Mouse (Mus musculus): ENCODE data around the gene Rbck1.

Gene Rbck1

DNA sequence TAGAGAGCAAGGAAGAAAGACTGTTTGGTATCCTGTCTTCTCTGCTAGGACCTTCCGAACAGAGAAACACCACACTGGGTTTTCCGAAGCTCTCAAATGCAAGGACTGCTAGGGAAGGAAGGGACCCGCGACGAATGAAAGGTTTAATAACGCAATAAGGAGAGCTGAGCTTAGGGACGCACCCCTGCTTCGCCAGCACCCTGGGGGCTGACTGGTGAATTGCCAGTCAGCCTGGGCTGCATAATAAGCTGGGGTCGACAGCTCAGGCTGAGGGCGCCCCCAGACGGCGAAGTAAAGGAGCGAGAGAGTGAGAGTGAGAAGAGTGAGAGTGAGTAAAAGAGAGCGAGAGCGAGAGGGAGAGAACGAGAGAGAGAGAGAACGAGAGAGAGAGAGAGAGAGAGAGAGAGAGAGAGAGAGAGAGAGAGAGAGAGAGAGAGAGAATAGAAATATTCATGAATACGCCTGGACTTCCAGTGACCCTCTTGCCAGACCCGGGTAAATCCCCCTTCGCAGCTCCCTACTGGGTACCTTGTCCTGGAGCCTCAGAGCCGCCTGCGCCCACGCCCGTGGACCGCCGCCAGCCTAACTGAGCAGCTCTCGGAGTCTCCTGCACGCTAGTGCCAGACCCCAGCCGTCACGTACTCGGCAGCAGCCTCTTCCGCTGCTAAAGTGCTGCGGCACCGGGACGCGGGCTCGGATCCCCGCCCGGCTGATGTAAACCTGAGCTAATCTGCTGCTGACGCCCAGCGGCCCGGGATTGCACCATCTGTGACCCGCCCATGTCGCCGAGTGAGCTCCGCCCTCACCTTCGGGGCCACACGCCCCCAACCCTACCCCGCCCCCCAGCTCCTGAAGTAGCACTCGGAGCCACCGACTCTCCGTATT, 11.1 kb upstream of the Rbck1 start, which contains the start of gene Trib3:
Gene Trib3 (minus strand): TSS at position 704 of the 885 bp plus-strand sequence.
- DNase-seq, result peak; percentile 87 to 90

DNA sequence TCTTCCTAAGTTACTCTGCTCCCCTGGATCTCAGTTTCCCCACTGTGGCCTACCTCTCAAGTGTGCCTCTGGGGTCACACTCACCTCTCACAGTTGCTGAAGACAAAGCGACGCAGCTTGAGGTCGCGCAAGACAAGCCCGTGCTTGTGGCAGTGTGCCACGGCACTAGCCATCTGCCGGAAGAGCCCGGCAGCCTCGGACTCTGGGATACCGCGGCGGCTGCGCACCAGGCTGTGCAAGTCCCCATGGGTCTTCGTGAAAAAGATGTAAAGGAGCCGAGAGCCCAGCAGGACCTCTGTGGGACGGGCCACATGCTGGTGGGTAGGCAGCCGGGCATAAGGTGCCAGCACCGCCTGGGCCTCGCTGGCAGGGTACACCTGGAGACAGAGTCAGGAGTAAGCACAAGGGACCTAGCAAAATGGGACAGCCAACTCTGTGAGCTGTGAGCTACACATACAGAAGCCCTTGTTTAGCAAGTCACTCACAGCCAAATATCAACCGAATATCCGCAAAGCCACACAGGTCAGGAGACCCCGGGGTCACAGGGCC, 7.3 kb upstream of the Rbck1 start:
- DNase-seq, result no peak

DNA sequence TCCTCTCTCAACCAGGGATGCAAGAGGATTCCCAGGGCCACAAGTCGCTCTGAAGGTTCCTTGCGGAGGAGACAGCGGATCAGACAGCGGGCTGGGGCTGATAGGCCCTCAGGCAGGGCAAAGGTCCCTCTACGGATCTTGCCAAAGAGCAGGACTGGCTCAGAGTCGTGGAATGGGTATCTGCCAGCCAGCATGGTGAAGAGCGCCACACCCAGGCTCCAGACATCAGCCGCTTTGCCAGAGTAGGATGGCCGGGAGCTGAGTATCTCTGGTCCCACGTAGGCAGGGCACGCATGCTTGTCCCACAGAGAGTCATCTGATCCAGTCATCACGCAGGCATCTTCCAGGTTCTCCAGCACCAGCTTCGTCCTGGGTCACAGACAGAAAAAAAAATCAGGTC, 5.9 kb upstream of the Rbck1 start:
- DNase-seq, result no peak

DNA sequence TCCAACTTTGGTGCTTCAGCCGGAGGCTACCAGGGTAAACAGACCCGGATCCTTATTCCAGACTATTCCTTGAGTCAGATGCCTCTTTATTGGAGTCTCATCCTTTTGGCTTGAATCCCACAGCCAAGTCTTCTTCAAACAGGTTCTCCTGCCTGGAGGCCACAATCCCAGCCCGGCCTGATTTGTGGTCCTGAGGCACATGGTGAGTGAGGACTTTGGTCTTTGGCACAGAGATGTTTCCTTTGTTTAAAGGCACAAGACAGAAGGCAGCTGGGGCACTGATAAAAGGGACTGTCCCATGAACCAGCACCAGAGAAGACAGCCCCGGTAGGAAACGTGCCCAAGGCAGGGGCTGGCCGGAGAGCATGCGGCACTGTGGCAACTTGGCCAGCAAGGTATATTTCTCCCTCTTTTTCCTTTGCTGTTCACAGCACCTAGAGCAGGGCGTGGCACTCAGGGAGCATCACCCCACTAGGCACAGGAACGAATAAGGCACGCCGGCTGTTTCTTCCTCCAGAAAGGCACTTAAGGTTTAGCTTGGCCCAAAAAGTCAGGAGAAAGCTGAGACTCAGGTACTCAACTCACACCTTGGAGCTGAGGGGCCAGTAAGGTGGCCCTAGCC, 5.2 kb upstream of the Rbck1 start:
- DNase-seq, result no peak

DNA sequence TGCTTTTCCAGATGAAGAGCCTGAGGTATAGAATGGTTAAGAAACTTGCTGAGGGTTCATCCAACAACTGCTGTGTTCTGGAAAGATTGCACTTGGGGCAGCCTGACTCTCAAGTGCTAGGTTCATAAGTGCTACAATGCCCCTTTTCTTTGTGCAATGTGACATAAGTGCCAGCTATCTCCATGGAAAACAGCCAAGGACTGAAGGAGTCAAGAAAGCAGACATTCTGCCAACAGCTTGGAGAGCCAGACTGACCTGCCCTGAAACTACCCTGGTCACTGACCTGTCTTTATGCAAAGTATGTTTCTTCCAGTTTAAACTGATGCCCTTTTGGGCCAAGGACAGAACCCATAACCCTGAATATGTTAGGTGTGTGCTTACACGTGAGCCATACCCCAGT, 4.4 kb upstream of the Rbck1 start:
- DNase-seq, result no peak

DNA sequence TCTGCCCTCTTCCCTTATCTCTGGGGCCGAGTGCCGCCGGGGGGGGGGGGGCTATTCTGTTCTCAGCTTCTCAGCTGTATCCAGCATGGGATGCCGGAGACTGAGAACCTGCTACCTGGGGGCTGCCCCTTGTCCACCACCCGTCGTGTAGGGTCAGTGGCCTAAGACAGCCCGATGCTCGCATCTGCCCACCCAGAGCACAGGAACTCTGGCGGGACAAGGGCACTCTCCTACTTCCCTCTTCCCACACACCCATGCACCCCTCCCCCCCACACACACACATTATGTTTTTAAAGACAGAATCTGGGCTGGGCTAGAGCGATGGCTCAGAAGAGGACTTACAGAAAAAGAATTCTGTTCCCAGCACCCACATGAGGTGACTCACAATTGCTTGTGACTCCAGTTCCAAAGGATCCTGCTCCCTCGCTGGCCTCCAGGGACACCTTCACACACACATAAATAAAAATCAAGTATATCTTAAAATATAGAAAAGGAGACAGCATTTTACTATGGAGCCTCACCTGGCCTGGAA, 2.9 kb upstream of the Rbck1 start:
- no peak for DNase-seq

DNA sequence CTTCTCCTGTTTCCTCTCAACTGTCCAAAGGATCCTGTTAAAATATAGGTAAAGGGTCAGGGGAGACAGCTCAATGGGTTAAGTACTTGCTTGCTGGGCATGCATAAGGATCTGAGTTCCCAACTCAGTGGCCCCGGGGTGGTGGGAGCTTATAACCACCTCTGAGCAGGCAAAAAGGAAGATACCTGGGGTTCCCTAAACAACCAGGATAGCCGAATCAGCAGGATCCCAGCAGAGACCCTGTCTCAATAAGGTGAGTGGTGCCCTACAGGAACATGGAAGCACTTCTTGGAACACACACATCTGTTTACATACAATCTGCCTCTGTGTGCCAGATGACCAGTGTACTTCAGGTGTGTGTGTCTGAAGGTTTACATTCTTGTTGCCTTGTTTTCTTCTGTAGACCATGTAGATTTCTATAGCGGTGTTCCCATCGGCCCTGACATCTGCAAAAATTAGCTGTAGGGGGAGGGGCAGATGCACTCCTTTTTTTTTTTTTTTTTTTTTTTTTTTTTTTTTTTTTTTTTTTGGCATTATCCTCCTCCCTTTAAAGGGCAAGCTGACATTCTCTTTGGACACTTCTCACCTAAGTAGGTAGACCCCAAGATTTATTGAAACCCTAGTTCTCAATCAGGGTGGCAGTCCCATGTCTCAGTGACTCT, 1.0 kb upstream of the Rbck1 start:
- no peak for DNase-seq

DNA sequence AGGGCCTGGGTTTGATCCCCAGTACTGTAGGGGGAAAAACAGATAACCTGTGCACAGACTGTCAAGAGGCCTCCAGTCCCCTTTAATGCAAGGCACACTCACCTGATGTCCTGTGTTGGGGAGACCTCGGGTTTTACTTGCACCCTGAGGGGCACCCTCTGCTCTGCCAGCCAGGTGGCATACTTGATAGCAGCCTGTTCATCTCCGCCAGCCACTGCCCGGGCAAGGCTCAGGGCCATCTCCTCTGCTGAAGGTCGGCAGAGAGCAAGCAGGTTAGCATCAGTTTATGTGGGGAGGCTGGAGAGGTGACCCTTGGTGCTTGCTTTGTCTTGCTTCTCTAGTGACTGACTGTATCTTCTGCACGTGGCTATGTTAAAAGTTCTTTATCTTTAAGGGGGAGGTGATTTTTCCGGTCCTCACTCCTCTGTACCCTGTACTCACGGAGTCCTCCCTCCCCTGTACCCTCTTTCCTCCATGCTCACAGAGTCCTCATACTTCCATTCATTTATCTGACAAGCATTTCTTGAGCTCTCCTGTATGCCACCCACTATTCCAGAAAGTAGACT, 1.5 kb downstream of the Rbck1 start:
- DNase-seq, result no peak

DNA sequence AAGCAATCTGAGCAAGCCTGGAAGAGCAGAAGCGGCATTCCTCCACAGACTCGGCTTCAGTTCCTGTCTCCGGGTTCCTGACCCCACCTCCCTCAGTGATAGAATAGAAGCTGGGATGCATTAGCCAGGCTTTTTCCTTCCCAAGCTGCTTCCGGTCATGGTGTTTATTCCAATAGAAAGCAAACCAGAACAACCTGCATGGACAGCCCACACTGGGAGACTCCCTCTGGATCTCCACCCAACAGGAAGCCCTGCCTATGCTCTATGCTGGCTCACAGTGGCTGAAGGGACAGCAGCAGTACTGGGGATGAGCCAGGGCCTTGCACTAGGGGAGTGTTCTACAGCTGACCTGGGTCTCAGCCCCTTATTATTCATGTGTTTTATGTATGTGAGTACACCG, 4.5 kb downstream of the Rbck1 start:
- DNase-seq, result no peak

DNA sequence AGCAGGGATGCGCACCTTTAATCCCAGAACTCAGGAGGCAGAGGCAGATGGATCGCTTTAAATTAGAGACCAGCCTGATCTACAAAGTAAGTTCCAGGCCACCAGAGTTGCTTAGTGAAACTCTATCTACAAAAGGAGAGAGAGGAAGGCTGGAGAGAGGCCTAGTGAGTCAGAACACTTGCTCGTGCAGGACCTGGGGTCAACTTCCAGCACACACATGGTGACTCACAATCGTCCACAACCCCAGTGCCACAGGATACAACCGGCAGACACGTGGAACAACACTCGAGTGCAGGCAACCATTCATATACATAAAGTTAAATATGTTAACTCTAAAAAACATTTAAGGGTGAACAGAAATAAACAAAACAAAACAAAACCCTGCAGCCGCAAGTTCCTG, 5.8 kb downstream of the Rbck1 start:
- no peak for DNase-seq

DNA sequence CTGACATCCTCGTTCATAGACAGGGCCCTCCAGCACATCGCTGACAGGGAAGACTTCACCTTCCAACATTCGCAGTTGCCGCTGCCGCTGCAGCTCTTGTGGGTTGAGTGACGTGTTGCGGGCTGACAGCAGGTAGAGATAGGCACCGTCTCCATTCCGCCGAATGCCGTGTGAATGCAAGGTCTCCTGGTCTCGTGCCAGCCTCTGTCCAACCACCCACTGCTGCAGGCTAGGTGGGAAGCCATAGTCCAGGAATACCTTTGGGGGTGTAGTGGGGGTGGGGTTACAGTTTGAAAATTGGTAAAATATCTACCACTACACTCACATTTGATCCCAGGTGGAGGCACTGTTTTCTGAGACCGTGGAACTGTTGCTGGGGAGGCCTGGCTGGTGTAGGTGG, 6.3 kb downstream of the Rbck1 start:
- DNase-seq, result no peak

DNA sequence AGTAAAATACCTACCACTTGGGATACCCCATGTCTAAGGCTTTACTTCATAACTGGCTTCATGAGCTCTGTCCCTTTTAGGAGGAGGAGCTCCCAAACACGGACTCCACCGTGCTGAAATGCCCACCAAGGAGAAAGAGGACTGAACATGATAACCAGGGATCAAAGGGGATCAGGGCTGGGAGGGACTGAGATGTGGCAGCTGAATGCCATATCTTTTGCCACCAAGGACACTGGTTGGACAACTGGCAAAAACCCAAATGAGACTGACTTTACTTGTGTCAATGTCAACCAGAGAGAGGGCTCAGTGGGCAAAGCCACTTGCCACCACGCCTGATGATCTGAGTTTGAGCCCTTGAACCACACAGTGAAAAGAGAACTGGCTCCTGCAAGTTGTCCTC, 7.6 kb downstream of the Rbck1 start:
- DNase-seq, result no peak

DNA sequence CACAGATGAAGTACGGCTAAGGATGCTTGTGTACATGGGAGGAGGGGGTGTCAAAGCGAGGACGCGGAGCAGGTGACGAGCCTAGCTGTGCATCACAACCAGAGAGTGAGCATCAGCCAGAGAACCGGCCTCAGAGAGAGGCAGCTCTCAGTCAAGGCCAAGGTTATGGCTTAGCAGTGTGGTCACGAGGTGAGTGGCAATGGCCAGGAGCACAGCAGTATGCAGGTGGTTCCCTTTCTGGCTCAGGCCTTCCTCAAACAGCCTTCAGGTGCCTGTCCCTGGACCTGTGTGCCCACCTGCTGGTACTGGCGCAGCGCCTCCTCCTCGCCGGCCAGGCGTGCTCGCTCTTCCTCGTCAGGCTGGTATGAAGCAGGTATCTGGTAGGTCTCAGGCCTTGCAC, 8.5 kb downstream of the Rbck1 start:
- DNase-seq, result no peak

DNA sequence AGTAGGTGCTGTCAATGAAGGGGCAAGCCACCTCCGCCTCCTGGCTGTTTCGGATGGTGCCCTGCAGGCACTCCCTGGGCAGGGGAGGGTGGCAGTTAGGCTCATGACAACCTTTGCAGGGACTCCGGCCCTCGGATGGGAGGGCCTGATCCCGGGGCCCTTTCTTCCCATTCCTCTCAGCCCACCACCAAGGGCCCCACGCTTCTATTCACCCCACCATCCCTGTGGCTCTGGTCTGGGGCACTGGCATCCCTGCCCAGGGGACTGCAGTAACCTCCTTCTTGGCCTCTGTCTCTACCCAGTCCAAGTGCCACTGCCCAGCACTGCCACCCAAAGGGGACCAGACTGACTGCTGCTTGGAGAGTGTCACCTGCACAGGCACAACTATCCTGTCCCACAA, 10.3 kb downstream of the Rbck1 start:
- no peak for DNase-seq

DNA sequence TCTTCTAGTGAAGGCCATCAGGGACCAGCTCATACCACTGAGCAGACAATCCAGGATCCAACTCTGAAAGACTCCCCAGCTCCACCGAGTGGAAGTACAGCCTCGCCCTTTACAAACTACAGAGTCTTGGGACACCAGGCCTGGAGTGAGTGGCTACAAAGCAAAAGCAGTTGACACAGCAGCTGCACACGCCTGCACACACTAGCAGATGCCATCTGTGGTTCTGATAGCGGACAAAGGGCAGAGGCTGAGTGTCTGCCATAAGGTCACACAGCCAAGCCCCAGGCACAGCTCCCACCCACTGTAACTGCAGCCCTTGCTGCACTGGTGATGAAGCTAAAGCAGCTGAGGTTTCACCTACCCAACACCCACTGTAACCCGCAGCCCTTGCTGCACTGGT, 10.9 kb downstream of the Rbck1 start:
- no peak for DNase-seq

DNA sequence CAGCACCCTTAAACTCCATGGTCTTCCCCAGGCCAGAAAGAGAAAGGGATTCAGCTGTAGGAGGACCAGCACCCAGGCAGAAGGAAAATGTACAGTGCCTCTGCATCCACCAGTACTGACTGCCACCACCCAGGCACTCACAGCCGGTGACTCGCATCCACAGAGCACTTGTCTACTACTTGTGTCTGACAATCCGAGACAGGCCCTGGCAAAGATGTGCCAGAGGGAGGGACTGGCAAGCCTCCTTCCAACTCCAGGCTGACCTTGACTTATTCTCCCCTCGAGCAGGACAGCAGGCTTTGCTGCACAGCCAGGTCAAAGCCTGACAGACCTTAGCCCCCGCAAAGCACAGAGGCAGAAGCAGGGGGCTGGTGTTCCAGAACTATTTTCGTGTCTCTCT, 15.4 kb downstream of the Rbck1 start:
- DNase-seq, result no peak

DNA sequence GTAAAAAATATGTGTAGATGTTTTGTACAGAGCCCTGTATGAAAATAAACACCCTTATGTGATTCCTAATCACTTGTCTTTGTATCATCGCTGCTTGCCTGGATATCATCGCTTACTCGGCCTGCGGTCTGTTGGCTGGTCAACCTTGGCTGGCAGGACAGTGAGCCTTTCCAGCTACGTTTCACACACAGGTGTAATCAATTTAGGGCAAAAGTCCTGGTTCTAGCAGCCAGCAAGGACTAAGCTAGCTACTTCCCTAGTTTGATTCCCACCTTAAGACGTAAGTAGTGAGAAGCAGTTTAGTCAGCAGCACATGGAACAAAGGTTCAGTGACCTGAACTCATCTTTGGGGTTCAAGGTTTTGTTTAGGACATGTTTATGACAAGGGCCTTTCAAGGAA, 18.5 kb downstream of the Rbck1 start:
- no peak for DNase-seq

DNA sequence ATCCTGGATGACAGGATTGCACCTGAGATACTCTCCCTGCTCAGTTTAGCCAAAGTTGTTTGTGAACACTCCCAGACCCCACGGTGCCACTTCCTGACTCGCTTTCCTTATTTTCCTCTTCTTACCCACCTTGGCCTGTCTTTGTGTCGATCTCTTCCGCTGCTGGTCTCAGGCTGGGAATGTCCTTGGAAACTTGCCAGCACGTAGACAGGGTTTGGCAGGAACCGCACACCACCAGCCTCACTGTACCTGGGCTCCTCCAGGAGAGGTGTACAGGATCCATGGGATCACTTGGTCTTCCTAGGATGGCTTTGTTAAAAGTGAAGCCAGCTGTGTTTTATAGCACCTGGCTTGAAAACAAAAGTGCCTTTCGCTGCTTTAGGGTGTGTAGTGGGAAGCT, 19.5 kb downstream of the Rbck1 start:
- DNase-seq, result no peak

DNA sequence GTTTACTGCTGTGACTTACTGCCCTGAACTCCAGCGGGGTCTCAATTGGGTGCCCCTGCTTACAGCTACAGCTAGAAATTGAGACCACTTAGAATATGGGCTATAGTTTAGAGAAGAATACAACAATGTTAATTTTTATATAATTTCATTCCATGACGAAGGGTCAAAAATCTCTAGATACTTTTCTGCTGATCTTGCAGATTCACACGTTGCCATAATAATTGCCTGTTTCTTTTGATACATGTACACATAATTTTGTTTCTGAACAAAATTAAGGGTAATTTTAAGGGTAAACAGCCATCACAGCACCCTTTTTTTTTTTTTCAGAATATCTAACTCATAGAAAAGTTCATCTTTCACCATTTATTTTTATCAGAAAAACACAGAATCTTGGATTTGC, 25.3 kb downstream of the Rbck1 start:
- DNase-seq, result no peak

DNA sequence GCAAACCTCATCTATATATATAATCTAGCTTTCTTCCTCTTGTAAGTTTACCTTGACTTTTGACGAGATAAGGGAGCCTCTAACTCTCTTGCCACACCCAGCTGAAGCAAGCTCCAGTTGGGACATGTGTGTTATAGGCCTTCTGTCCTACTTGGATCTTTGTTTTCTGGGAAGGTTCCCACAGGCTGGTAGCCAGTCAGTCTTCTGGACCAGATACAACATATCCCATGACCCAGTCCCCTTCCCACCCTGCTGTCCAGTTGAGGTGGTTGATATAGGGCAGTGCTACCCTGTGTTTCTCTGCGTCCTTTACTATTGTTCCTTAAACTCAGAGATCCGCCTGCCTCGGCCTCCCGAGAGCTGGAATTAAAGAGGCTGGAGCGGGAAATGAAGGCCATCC, 27.0 kb downstream of the Rbck1 start:
- DNase-seq, result no peak

DNA sequence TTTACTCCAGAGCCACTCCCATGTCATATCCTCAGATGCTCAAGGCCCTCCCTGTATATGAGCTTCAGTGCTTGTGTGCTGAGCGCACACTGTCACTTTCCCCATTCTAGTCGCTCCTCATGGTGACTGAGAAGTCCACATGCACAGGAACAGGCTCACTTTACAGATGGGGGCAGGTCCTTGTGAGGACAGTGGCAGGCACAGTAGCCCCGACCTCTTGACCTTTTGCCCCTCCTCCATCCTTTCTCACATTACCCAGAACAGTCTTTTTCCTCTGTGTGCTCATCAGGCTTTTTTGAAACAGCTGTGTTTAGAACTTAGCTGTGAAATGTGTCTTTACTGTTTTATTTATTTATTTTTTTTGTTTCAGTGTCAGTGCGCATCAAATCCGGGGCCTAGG, 28.7 kb downstream of the Rbck1 start:
- no peak for DNase-seq

DNA sequence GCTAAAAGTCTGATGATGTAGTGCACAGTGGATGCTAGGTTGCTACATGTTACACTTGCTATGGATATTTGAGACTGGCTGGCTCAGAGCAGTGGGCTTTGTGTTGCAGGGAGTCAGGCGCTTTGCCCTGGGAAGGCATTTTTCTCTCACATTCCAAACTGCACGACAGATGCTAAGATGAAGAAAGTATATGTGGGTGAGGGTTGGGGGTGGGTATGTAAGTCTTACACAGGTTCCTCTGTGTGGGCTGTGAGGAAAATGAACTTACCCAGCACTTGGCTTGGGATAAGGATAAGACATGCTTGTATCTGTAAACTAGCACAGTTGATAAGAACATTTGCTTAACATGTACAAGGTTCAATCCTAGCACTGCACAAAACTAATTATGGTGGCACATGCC, 29.6 kb downstream of the Rbck1 start:
- no peak for DNase-seq

DNA sequence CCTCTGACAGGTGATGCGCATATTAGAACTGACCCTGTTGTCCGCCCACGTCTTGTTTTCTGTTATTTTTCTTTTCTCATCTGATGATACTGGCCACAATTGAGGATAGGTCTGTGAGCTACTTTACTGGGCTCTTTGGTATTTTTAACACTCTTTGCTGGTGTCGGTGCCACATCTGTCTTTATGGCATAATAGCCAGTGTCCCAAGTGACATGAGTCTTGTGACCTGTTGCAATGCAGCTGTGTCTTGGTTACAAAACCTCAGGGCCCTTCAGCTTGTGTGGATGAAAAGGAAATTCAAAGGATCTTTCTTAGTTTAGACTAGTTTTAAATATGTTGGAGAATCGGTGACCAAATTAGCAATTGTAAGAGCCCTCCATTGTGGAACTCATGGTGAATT, 37.9 kb downstream of the Rbck1 start:
- peak in 1 of 2 experiments; percentile 5 for DNase-seq
